Mouse (Mus musculus) gastrocnemius, postnatal 25 days (tissue): ENCODE data around the gene Gabrr2. TPM values are rescaled to one million over a fixed set of nuclear protein-coding genes. Genes with fewer than 3 reads are reported as not detected.
"Not testable (repeated sequence)": the region's sequence is repeated elsewhere in the genome, so short reads cannot be mapped to it uniquely, and the experiment has no call there.

ENCODE experiments used
- DNase-seq: peaks from one replicate; pipeline ENCODE4 v3.0.0; 2022
- total RNA-seq, 2 experiments: library from RNA; stranded (reverse); gene quantifications; 1 replicate in 1 of 2; 2 replicates in 1 of 2; pipeline ENCODE4 v1.2.3; 2021

The Gabrr2 gene
- total RNA-seq, 2 experiments from 2014 or later: 6.2 to 9.6 TPM

- DNase-seq: no peak
These were observed 6.1 kb downstream of the Gabrr2 start for GRCm38 (mm10) chr4:33068894-33069293.

DNA sequence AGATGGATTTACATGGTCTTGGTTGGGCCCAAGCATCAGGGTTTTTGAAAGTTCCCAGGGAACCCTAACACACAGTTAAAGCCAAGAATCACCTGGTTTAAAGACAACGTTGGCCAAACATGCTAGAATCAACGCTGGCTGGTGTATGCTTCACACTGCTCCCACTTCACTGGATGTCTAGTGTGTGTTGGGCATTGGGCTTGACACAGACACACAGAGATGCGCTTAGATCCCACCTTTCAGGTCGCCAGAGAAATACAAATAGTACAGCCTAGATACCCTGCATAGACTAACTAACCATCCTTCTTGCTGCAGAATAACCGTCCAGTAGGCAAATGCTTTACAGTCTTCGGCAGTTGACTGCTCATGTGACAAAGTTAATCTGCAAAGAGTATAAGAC, 7.5 kb downstream of the Gabrr2 start:
- DNase-seq: no peak

GRCm38 (mm10) chr4:33071337-33071736, 8.5 kb downstream of the Gabrr2 start:
- DNase-seq: no peak

GRCm38 (mm10) chr4:33072526-33073161, 9.8 kb downstream of the Gabrr2 start:
- DNase-seq: no peak

DNA sequence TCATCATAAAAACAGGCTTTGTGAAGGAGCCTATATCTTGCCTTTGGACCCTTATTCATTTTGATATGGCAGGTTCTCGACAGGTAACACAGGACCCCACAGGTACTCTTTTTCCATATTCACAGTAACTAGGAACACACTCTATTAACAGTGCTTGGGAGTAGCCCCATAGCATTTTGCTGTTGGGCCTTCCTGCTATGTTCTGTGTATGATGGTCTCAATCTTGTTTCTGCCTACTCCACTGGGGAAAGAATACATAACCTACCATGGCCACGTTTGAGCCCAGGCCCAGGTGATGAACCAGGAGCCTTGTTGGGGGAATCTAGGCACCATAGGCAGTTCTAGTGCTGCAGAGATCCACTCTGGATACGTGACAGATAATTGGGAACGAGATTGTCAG, 11.6 kb downstream of the Gabrr2 start:
- no peak for DNase-seq

- DNase-seq: no peak
These were observed 12.1 kb downstream of the Gabrr2 start for GRCm38 (mm10) chr4:33074851-33075250.

DNA sequence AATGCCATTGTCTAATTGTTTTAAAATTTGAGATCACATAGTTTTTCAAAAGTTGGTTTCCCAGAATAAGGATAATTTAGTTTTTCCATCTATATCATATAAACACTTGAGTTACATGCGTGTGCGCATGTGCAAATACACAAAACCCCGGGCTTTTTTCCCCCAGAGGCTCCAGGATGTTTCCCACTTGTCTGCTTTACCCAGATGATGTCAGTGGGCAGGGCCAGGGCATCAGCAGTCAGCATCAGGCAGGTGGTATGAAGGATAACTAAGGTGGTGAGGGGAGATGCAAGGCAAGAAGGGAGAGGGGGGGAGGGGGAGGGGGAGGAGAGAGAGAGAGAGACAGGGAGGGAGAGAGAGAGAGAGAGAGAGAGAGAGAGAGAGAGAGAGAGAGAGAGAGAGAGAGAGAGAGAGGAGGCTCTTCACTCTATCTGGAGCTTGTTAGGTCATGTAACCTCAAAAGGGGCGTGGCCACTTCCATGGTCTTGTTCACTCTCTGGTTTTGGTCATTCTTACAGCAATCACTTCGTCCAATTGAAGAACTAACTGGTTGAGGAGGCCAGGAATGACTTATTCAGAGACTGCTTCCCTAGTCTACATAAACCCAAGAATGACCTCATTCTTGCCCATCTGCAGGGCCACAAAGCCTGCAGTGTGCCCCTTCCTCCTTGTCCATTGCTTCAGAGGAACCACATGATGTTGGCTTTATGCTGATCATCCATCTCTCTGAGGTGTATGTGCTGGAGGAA, 13.2 kb downstream of the Gabrr2 start:
- DNase-seq: no peak

DNA sequence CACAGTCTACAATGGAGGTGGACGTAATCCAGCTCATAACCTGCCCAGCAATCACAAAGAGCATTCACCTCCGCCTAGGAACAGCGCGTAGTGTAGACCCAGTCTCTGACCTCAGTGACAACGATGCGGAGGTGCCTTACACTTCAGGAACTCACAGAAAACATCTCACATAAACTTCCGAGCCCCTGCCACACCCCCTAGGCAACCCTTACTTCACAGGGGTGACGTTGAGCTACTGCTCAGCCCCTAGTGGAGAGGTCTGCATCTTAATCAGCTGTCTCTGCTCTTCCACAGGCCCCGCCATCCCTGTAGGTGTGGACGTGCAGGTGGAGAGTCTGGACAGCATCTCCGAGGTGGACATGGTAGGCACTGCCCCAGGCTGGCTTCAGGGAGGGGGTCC, 14.4 kb downstream of the Gabrr2 start:
- no peak for DNase-seq

DNA sequence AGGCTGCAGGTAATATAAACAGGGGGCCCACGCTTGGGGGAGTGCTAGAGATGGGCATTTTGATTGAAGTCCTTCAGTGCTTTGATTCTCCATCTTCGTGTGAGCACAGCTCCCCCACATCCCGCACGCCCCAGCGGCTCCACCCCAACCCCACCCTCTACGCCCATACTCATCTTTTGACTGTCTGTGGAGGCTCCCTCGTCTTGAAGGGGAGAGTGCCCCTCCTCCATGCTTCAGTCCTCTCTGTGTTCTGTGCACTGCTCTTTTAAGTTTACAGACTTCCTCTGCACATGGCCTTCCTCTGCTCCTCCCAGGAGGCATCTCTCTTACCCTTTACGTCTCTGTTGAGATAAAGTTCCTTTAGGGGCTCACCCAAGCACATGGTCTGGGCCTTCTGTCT, 14.9 kb downstream of the Gabrr2 start:
- no peak for DNase-seq

DNA sequence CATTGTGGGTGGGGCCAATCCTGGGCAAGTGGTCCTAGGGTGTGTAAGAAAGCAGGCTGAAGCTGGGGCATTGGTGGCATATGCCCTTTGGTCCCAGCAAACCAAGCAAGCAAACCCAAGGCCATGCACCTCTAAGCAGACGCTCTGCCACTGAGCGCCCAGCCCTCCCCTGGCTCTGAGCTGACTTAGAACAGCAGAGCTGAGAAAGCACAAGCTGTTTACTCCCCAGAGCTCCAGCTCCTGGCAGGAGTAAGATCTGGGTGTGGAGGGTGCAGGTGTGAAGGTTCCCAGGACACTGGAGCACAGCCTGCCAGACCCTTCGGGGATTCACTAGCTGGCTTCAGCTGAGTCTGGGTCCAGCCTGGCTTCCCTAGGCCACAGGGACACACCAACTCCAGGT, 15.7 kb downstream of the Gabrr2 start:
- DNase-seq: no peak

- no peak for DNase-seq
These were observed 36.4 kb downstream of the Gabrr2 start for GRCm38 (mm10) chr4:33099118-33099694.

GRCm38 (mm10) chr4:33109720-33110458, 47.1 kb downstream of the Gabrr2 start:
- no peak for DNase-seq

GRCm38 (mm10) chr4:33110845-33111244, 48.0 kb downstream of the Gabrr2 start:
- DNase-seq: no peak

DNA sequence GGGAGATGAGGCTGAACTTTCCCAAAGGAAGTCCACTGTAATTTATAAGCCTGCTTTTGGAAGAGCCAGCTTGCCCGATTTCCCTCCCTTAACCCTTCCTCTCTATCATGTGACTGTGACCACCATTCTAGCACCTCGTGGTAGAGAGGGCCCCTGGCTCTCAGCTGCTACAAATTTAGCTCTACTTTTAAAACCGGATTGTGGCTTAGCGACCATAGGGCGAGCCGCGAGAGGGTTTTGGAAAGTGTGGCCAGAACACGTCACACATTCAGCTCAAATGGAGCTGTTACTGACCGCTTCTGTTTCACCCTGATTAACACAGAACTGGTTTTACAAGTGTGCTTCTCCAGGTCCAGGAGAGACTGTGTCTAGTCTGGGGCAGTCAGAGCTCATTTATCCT, 48.6 kb downstream of the Gabrr2 start:
- DNase-seq: no peak

GRCm38 (mm10) chr4:33112866-33113265, 50.1 kb downstream of the Gabrr2 start:
- DNase-seq: not testable (repeated sequence)

DNA sequence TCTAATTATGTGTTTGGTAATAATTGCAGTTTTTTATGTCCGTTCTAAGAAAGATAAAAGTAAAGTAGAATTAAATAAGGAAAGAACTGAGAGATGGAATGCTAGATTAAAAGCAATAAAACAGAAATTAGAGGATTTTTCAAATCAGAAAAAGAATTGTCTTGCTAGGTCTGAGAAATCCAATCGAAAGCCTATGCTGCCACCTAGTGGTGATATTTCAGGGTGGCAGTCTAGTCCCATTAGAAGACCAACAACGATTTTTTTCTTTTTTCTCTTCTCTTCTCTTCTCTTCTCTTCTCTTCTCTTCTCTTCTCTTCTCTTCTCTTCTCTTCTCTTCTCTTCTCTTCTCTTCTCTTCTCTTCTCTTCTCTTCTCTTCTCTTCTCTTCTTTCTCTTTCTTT, 56.3 kb downstream of the Gabrr2 start:
- DNase-seq: peak; percentile 50

GRCm38 (mm10) chr4:33124493-33124892, 61.7 kb downstream of the Gabrr2 start:
- DNase-seq: peak; percentile 12

DNA sequence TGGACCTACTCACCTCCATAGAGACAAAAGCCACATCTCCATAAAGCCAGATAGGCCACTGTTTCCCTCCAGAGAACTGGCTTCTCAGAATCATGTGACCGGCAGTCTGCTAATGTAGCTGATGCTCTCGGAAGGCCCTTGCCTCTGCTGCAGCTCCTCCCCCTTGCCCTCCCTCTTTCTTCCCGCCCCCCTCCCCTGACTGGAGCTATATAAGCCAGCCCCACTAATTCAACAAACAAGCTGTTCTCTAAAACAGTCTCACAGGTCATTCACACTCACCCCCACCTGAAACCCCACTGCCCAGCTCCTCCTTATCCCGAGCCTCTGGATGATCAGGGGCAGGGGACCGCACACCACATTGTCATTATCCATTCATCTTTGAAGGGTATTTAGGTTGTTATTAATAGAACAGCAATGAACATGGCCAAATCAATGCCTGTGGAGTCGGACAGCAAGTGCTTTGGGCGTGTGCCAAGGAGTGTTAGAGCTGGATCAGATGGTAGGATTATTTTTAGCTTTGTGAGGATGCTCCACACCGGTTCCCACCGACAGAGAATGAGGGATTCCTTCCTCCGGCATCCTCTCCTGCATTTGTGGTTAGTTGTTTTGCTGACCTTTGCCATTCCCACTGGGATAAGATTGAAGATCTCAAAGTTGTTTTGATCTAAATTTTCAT, 62.7 kb downstream of the Gabrr2 start:
- DNase-seq: peak; percentile 13

DNA sequence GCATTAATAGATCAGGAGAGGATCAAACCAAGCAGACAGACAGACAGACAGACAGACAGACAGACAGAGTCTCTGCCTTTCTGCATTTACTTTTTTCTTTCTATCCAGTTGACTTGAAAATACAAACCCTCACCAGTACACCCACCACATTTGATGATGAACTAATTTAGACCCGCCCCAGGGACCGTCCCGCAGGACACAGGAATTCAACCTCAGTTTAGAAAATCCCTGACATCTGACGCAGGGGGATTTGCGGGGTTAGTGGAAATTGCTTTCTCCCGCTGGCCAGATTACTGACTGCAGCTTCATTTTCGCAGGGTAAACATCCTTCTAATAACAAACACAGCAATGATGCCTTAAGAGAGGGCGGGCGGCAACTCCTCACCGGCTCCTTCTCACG, 69.4 kb downstream of the Gabrr2 start, which contains the start of gene Gabrr1:
Gene Gabrr1 (plus strand): TSS at position 301 of the 400 bp plus-strand sequence.
- no peak for DNase-seq
